Mouse (Mus musculus) c-Kit-positive CD71-positive TER-119-negative erythroid progenitor cells, embryonic 14.5 days (primary cell): ENCODE data around the gene Tmem109.

Experiments
- DNase-seq: peaks from one replicate; pipeline ENCODE4 v3.0.0-alpha.2; 2013; ENCODE audit warnings: low read depth

The Tmem109 gene

GRCm38 (mm10) chr19:10881426-10882154 lies at the start of gene Tmem109:
TSS of gene Tmem109 (minus strand) at chr19:10882001.
- peak; percentile 86 for DNase-seq

DNA sequence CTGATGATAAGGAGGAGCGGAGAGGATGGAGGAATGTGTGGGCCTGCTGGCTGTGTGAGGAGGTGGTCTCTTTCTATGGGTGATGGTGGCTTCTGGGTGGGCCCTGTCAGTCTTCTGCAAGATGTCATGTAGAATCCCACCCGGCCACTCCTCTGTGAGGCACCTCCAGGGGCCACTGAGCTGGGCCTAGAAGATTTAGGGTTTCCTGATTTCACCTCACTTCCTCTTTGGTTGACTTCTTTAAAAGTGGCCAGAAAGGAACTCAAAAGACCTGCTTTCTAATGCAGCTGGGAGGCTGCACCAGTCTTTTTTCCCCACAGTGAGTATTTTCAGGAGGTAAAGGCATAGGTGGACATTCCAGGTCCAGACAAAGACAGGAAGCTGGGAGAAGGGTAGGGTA lies 48.8 kb upstream of the Tmem109 start:
- DNase-seq = no peak

- DNase-seq = no peak
These were observed 44.9 kb upstream of the Tmem109 start for GRCm38 (mm10) chr19:10926666-10927065.

DNA sequence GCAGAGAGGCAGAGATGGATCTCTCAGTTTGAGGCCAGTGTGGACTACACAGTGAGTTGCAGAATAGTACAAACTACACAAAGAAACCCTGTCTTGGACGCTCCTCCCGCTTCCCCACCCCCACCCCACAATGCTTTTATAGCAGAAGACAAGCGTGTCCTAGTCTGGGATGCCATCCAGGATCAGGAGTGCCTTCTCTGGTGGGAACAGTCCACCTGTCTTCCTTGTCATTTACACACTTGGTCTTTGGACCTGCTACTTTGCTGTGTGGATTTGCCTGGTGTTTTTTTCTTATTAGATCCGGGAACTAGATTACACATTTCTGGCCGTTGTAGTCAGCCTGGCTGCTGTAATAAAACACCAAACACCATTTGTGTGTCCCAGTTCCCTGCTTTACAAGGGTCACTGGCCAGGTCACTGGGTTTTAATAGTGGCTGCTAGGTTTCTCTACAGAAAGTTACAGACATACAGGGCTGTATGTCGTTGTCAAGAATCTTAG lies 44.4 kb upstream of the Tmem109 start:
- DNase-seq = no peak

- no peak for DNase-seq
These were observed 42.4 kb upstream of the Tmem109 start for GRCm38 (mm10) chr19:10924220-10924619.

- no peak for DNase-seq
These were observed 39.3 kb upstream of the Tmem109 start for GRCm38 (mm10) chr19:10921058-10921457.

GRCm38 (mm10) chr19:10920532-10920931 lies 38.7 kb upstream of the Tmem109 start, which contains the start of gene Zp1:
TSS of gene Zp1 (minus strand) at chr19:10920632.
- no peak for DNase-seq

DNA sequence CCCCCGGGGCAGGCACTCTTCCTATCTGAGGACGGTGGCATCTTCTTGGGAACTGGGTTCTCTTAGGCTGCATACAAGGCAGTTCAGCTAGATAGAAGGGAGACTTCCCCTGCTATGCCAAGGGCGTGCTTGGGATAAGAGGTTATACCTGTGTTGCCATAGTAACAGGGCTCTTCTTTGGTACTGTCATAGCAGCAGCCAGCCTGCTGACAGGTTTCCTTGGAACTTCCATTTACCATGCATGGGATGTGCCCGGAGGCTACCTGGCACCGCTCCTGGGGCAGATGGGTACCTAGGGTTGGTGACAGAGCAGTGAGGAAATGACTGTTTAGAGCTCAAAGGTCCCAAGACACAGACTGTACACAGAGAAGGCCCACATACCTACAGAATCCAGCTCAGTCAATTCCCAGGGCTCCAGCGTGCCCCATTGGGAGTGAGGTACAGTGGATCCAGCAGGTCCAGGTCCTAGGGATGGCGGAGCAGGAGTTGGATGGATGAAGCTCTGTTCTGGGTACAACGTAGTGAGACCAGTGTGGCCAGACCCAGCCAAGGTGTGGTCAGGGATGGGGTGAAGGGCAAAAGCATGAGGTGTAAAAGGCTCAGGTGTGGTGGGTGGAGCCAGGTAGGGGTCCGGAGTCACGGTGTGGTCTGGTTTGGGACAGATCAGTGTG lies 36.7 kb upstream of the Tmem109 start:
- DNase-seq = no peak

DNA sequence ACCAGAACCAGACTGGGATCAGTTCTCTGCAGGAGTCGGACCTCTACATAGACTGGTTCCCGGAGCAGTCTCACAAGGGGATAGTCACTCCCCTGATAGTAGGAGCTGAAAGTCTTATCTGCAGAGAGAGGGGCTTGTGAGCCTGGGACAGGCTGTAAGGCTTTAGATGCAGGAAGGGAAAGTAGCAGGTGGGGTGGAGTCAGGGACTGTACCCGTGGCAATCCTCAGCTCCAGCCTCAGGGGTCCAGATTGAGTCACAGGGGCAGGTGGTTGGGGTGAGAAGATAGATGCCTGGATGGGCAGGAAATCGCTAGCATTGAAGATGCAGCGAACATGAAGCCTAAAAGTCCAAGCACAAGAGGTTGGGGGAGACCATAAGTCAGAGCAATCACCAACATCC lies 34.7 kb upstream of the Tmem109 start:
- DNase-seq = no peak

DNA sequence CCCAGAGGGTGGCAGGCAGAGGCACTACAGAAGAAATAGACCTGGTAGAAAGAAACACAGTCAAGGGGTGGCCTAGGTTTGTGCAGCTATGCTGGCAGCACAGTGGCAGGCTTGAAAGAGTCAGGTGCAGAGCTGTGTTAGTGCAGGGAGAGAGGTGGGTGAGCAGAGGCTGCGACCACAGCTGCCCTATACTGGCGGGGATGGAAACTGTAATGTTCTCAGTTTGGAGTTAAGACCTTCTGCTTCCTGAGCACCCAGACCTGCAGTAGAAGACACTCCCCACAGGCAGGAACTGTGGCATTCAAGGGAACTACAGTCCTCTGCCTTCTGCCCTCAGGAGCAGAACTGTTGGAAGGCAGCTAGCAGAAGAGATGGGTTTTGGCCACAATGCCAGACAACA lies 33.1 kb upstream of the Tmem109 start:
- no peak for DNase-seq

DNA sequence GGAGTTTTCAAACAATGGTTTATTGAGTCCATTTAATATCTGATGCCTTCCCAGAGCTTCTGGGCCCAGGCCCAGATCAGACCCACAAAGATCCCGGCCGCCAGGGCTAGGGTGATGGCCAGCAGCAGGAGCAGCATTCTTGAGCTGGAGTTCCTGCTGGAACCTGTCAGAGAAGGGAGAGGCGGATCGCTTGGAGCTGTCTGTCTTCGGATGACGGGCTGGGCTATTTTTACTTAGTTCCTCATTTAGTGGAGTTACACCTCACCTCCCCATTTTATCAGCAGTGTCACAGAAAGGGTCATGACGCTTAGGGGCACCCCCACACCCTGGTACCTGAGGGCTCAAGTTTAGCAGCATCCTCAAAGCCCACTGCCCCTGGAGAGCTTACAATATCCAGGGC lies 32.5 kb upstream of the Tmem109 start:
- no peak for DNase-seq

DNA sequence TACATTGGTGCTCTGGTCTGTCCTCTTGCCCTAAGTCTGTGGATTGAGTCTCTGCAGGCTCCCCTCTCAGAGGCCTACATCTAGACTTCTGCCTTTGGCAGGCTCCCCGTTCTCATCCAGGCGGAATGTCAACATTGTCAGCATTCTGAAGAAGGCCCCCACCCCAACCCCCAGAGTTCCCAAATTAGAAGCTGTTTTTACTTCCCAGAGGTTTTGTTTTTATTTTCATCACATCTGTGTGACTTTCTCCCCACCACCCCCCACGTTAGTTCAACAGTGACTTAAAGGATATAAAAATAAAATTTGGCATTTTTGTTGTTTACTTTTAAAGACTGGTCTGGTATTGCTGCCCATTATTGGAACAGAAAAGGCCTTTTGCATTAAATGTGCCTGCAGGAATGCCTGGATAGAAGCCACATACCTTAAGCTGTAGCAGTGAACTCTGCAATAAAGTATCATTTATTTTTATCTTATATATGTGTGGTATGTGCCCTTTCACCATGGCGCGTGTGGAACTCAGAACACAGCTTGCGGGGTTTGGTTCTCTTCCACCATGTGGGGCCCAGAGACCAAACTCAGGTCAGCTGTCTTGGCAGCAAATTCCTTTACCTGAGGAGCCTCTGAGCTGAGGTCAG lies 27.4 kb upstream of the Tmem109 start:
- no peak for DNase-seq

- DNase-seq = peak; percentile 50
These were observed 26.1 kb upstream of the Tmem109 start for GRCm38 (mm10) chr19:10907891-10908290.

- no peak for DNase-seq
These were observed 23.9 kb upstream of the Tmem109 start for GRCm38 (mm10) chr19:10905728-10906000.

GRCm38 (mm10) chr19:10904927-10905727 lies 23.3 kb upstream of the Tmem109 start:
- no peak for DNase-seq

GRCm38 (mm10) chr19:10904512-10904911 lies 22.7 kb upstream of the Tmem109 start:
- no peak for DNase-seq

- DNase-seq = no peak
These were observed 19.2 kb upstream of the Tmem109 start for GRCm38 (mm10) chr19:10901046-10901445.

- DNase-seq = no peak
These were observed 18.5 kb upstream of the Tmem109 start for GRCm38 (mm10) chr19:10900315-10900714.

DNA sequence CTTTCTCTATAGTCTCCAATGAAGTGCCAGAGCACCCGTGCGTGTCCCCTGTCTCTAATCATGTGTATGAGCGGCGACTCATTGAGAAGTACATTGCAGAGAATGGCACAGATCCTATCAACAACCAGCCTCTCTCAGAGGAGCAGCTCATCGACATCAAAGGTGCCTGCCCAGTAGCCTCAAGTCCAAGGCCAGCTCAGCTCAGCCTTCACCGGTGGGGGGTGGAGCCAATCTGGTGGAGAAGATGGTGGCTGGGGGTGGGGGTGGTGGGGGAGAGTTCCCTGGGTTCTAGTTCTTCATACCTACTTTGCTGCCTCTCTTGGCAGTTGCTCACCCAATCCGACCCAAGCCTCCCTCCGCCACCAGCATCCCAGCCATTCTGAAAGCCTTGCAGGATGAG lies 15.7 kb upstream of the Tmem109 start:
- no peak for DNase-seq

DNA sequence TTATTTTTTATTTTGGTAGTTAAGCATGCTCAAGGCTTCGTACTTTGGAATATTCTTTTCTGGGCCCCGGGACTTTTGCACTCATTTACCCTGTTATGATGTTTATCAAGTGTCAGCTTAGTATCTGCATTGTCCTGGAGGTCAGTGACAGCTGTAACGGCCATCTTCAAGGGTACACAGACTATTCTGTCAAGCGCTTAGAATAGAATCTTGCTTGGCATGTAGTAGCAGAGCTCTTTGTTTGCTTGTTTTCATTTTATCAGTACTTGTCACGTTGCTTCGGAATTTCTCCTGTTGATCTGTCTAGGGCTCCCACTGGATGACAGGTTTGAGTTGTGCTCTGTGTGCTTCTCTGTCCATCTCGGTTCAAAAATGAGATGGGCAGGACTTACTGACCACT lies 15.0 kb upstream of the Tmem109 start:
- no peak for DNase-seq

DNA sequence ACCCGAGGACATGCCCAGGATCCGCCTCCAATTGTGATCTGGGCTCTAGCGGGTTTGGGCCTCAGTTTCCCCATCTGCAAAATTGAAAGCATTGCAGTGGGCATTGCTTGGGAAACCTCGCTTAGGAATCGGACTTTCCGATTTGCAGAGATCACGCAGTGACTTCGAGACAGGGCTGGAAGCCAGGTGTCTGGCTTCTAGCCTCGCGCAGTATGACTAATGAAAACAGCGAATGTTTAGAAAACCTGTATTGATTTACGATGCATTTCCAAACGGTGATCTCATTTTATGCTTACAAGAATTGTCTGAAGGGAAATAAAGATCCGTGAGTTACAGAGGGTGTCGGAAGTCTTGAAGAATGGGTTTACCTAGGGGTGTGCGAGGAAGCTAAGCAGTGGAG lies 13.9 kb upstream of the Tmem109 start:
- DNase-seq = no peak

DNA sequence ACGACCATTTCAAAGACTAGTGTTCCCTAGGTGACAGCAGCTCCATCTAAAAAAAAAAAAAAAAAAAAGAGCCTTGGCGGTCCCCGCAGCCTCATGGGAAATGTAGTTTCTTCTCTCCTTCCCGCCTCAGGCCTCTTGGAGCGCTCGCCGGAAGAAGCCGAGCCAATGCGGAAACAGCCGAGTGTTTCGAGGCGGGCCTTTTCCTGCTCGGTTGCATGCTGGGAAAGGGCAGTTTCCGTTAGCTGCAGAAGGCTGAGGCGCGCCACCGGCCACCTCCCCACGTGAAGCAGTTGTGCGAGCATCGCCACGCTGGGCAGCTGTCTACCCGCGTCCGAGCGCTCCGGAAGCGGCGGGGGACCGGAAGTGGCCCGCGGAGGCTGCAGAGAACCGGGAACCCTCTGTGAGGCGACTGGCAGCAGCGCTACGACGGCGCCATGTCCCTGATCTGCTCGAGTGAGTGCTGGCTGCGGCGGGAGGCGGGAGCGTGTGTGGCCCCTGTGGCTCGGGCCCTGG lies 13.3 kb upstream of the Tmem109 start, which contains the start of gene Prpf19:
Gene Prpf19, plus strand, starts transcription at position 216 of the 513 bp plus-strand sequence.
- peak; percentile 97 for DNase-seq
